Mouse (Mus musculus): ENCODE data around the gene Rnf141.

Rnf141 gene

GRCm38 (mm10) chr7:110768451-110769064 lies 75.7 kb downstream of the Rnf141 start:
- DNase-seq (ENCODE audit: low spot score in 2 of 2): peak in 1 of 2 experiments; percentile 31

GRCm38 (mm10) chr7:110768001-110768400 lies 76.3 kb downstream of the Rnf141 start, which contains the start of gene Ampd3:
Ampd3 (plus strand) TSS chr7:110768206.
- DNase-seq (ENCODE audit: low spot score in 2 of 2): no peak

DNA sequence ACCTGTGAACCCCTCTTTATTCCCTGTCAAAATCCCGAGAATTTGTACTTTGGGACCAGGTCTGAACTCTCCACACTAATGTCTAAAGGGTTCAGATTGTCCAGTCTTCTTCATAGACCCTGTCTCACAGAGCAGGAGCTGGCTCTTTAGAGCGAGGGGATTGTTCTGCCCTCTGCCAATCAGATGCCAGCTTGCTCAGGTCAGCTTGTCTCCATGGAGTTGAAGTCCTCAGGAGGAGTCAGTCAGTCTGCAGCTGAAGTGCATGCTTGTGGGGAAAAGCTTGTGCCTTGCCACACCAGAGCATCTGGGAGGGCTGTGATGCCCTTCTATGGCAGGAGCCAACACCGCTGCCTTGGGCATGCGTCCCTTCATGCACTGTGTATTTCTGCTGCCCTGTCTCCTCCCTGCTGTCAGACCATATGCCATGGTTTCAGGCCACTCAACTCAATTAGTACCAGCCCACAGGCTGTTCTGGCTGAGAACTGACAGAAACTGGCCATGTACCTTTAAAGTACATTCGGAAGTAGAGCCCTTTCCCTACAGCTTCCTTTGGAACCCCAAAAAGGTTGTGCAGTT lies 81.6 kb downstream of the Rnf141 start:
- no peak for DNase-seq (ENCODE audit: low spot score in 2 of 2)

GRCm38 (mm10) chr7:110756440-110756839 lies 87.8 kb downstream of the Rnf141 start:
- no peak for DNase-seq (ENCODE audit: low spot score in 2 of 2)

GRCm38 (mm10) chr7:110753926-110754330 lies 90.3 kb downstream of the Rnf141 start:
- DNase-seq (ENCODE audit: low spot score in 2 of 2): no peak

GRCm38 (mm10) chr7:110753310-110753709 lies 90.9 kb downstream of the Rnf141 start:
- DNase-seq (ENCODE audit: low spot score in 2 of 2): no peak

DNA sequence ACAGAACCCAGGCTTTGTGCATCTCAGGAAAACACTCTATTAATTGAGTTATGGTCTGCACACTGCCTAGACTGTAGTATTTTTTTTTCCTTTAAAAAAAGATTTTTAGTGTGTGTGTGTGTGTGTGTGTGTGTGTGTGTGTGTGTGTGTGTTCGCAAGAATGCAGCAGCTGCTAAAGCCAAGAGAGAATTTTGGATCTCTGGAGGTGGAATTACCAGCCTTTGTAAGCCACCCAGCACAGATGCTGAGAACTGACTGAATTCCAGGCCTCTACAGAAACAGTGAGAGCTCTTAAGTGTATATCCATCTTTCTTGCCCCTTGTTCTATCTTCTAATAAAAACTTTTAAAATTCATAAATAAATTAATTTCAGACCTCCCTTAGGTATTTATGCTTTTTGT lies 92.6 kb downstream of the Rnf141 start:
- DNase-seq (ENCODE audit: low spot score in 2 of 2): no peak

DNA sequence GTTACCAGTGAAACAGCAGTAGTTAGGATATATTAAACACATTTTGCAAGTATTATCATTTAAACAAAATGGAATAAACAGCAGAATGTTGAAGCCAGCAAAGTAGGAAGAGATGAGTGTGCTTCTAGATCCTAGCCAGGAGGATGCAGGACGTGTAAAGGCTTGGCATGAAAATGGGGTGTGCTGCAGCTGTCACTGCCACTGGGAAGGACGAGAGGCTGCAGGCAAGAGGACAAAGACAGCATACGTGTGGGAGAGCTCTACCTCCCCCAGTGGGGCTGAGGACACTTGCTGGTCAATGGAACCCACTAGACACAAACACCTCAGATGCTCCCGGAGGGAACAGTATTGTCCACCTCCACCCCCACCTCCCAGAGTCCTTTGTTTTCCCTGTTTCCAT lies 93.4 kb downstream of the Rnf141 start:
- no peak for DNase-seq (ENCODE audit: low spot score in 2 of 2)
